Mouse (Mus musculus) cerebellum, postnatal 10 days (tissue): ENCODE results near the gene Prkar2b.
A peak's percentile ranks its signal among the peaks of the same experiment; 100 is the strongest.

Source experiments
- DNase-seq, 2 experiments: peaks; one replicate each; pipeline ENCODE4 v3.0.0; 2021; ENCODE audit warnings: mixed read lengths in 2 of 2

The Prkar2b gene

GRCm38 (mm10) chr12:32008728-32009127 lies 52.4 kb downstream of the Prkar2b start:
- no peak for DNase-seq

- no peak for DNase-seq
Measured at GRCm38 (mm10) chr12:32007646-32008045, 53.5 kb downstream of the Prkar2b start.

- no peak for DNase-seq
Measured at GRCm38 (mm10) chr12:32007040-32007439, 54.1 kb downstream of the Prkar2b start.

- DNase-seq = no peak
Measured at GRCm38 (mm10) chr12:32006391-32006929, 54.6 kb downstream of the Prkar2b start.

GRCm38 (mm10) chr12:32000464-32000863 lies 60.6 kb downstream of the Prkar2b start:
- DNase-seq = no peak

- DNase-seq = no peak
Measured at GRCm38 (mm10) chr12:31998706-31999105, 62.4 kb downstream of the Prkar2b start.

GRCm38 (mm10) chr12:31997328-31997878 lies 63.7 kb downstream of the Prkar2b start:
- no peak for DNase-seq

- DNase-seq = no peak
Measured at GRCm38 (mm10) chr12:31996877-31997276, 64.2 kb downstream of the Prkar2b start.

GRCm38 (mm10) chr12:31990575-31990974 lies 70.5 kb downstream of the Prkar2b start:
- DNase-seq = no peak

GRCm38 (mm10) chr12:31989726-31990125 lies 71.4 kb downstream of the Prkar2b start:
- no peak for DNase-seq

- no peak for DNase-seq
Measured at GRCm38 (mm10) chr12:31986463-31986862, 74.6 kb downstream of the Prkar2b start.

GRCm38 (mm10) chr12:31985738-31986137 lies 75.4 kb downstream of the Prkar2b start:
- no peak for DNase-seq

- DNase-seq = no peak
Measured at GRCm38 (mm10) chr12:31984664-31985063, 76.4 kb downstream of the Prkar2b start.

GRCm38 (mm10) chr12:31984206-31984605 lies 76.9 kb downstream of the Prkar2b start:
- peak; percentile 60 to 70 for DNase-seq

GRCm38 (mm10) chr12:31983769-31984168 lies 77.3 kb downstream of the Prkar2b start:
- DNase-seq = no peak

- DNase-seq = peak; percentile 90 to 92
Measured at GRCm38 (mm10) chr12:31983238-31983637, 77.9 kb downstream of the Prkar2b start.

- no peak for DNase-seq
Measured at GRCm38 (mm10) chr12:31977613-31978195, 83.4 kb downstream of the Prkar2b start.

- DNase-seq = peak; percentile 65 to 70
Measured at GRCm38 (mm10) chr12:31976544-31976943, 84.6 kb downstream of the Prkar2b start.

- DNase-seq = peak; percentile 86
Measured at GRCm38 (mm10) chr12:31973473-31974172, 87.5 kb downstream of the Prkar2b start.

- no peak for DNase-seq
Measured at GRCm38 (mm10) chr12:31971547-31971946, 89.5 kb downstream of the Prkar2b start.

- DNase-seq = no peak
Measured at GRCm38 (mm10) chr12:31969111-31969510, 92.0 kb downstream of the Prkar2b start.

GRCm38 (mm10) chr12:31967536-31967935 lies 93.6 kb downstream of the Prkar2b start:
- DNase-seq = peak; percentile 57 to 77

- DNase-seq = no peak
Measured at GRCm38 (mm10) chr12:31966405-31966804, 94.7 kb downstream of the Prkar2b start.
